Mouse (Mus musculus) bone marrow macrophage, adult 2 months (primary cell): ENCODE measurements around the gene Cyp19a1.

Experiments used
- CTCF ChIP-seq: IDR thresholded peaks from 2 replicates; pipeline ENCODE4 v1.5.1; 2012; ENCODE audit warnings: low read depth, mild to moderate bottlenecking, low read length, moderate library complexity
- POLR2A ChIP-seq: IDR thresholded peaks from 2 replicates; pipeline ENCODE4 v1.6.1; 2012; ENCODE audit warnings: mild to moderate bottlenecking, low read depth, low read length, borderline replicate concordance

- TF ChIP-seq CTCF (no peak), POLR2A (no peak)
Measured at GRCm38 (mm10) chr9:54214881-54215280, 53.0 kb downstream of the Cyp19a1 start.
